Mouse (Mus musculus) E14TG2a.4 (cell line): ENCODE measurements around the gene Garem2.

ENCODE experiments used
- CTCF ChIP-seq: conservative IDR thresholded peaks from 2 replicates; pipeline ENCODE4 v1.5.1; 2014; ENCODE audit warnings: low read length
- POU5F1 ChIP-seq: IDR thresholded peaks from 2 replicates; pipeline ENCODE4 v1.6.1; 2014; ENCODE audit warnings: low read length, borderline replicate concordance

DNA sequence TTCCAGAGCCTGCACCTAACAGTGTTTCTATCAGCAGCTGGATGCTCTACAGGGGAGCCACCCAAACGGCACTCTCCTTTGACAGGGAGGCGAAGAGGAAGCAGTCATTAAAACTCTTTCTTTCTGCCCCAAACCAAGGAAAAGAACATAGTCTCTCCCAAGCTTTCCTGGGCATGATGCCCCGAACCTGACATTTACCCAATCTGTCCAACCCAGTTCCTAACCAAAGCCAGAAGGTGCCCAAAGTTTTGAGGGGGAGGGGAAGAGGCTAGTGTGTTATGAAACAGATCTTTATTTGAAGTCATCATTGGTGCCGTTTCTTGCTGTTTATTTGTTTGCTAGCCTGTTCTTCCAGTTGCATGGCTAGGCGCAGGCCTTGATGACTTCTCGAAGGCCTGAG is 9.2 kb upstream of the Garem2 start:
- no peak for TF ChIP-seq CTCF
- TF ChIP-seq POU5F1: no peak
